Mouse (Mus musculus) testis, adult 2 months (tissue): ENCODE measurements at regions not wholly inside any gene's neighbourhood (a gene's known extent, or its start where the extent isn't known, plus 50 kb on each side); places are given as distances from the start of the nearest gene placed in this dataset.

Experiments
- CTCF ChIP-seq: fragments of 200-500 bp; IDR thresholded peaks from 2 replicates; pipeline ENCODE4 v1.5.1; 2012; ENCODE audit warnings: low read depth, mild to moderate bottlenecking, inconsistent platforms, low read length, moderate library complexity; ENCODE audit not compliant: control insufficient read depth, insufficient read depth, insufficient replicate concordance
- POLR2A ChIP-seq: fragments of 200-500 bp; IDR thresholded peaks from 2 replicates; pipeline ENCODE4 v1.6.1; 2012; ENCODE audit warnings: low read depth, mild to moderate bottlenecking, inconsistent platforms, low read length, moderate library complexity; ENCODE audit not compliant: control insufficient read depth

DNA sequence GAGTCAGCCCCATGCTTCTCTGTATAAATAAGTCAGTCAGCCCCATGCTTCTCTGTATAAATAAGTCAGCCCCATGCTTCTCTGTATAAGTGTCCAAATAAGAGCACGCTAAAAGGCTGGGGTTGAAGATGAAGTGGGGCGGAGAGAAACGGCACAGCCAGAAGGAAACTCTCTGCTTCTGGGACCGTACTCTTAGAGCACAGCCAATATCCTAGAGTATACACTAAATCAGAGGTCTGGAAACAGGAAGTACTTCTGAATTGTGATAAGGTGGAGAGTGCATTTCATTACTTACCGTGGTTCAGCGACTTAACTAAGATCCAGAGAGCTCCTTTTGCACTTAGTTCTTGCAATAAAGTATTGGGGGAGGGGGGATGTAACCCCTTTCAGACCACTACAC lies 112.1 kb upstream of the Foxd3 start:
- no peak for TF ChIP-seq CTCF
- no peak for TF ChIP-seq POLR2A
